Mouse (Mus musculus) heart, embryonic 12.5 days (tissue): ENCODE measurements around the gene 4930452B06Rik. TPM values are rescaled to one million over a fixed set of nuclear protein-coding genes. Genes with fewer than 3 reads are reported as not detected.
"Not testable (repeated sequence)": the region's sequence is repeated elsewhere in the genome, so short reads cannot be mapped to it uniquely, and the experiment has no call there.

Experiments used
- ATAC-seq: fragments of 200-750 bp; cut with Nextera tagmentation; 2 replicates; pipeline ENCODE4 v1.8.0; 2017; ENCODE audit warnings: moderate TSS enrichment, moderate library complexity; ENCODE audit not compliant: insufficient number of reproducible peaks, low FRiP score
- H3K27ac ChIP-seq: fragments of 300-500 bp; sonication (generic); 2 replicates; pipeline ENCODE4 v1.5.1; 2016; ENCODE audit warnings: mild to moderate bottlenecking, moderate library complexity; ENCODE audit not compliant: poor library complexity, severe bottlenecking
- H3K27me3 ChIP-seq: fragments of 300-500 bp; sonication (generic); replicated peaks from 2 replicates; pipeline ENCODE4 v1.6.1; 2016; ENCODE audit warnings: mild to moderate bottlenecking, moderate library complexity
- H3K36me3 ChIP-seq: fragments of 300-500 bp; sonication (generic); 2 replicates; pipeline ENCODE4 v1.6.1; 2016; ENCODE audit warnings: mild to moderate bottlenecking, moderate library complexity
- H3K4me1 ChIP-seq: fragments of 300-500 bp; sonication (generic); replicated peaks from 2 replicates; pipeline ENCODE4 v1.6.1; 2016; ENCODE audit warnings: mild to moderate bottlenecking
- H3K4me2 ChIP-seq: fragments of 300-500 bp; sonication (generic); 2 replicates; pipeline ENCODE4 v1.6.1; 2016; ENCODE audit warnings: mild to moderate bottlenecking, moderate library complexity
- H3K4me3 ChIP-seq: fragments of 300-500 bp; sonication (generic); 2 replicates; pipeline ENCODE4 v1.5.1; 2016; ENCODE audit warnings: mild to moderate bottlenecking
- H3K9ac ChIP-seq: fragments of 300-500 bp; sonication (generic); 2 replicates; pipeline ENCODE4 v1.6.1; 2016; ENCODE audit warnings: mild to moderate bottlenecking, moderate library complexity
- H3K9me3 ChIP-seq: fragments of 300-500 bp; sonication (generic); replicated peaks from 2 replicates; pipeline ENCODE4 v1.6.1; 2016; ENCODE audit warnings: mild to moderate bottlenecking, moderate library complexity
- WGBS: fragments of 180-500 bp; shearing (Covaris S2); methylation state at CpG from one replicate; pipeline ENCODE4 v1.1.7; 2016; 5-methylcytosine and 5-hydroxymethylcytosine counted together
- polyA plus RNA-seq: library from polyadenylated mRNA; unstranded; fragments of >200 nt; fragmentation: Nextera tagmentation; extraction: Ambion mirVana; gene quantifications from 2 replicates; pipeline ENCODE4 v1.2.1, GENCODE M21; 2016

4930452B06Rik gene
- polyA plus RNA-seq, 1 experiment from 2014 or later = 21.4 TPM

- Histone ChIP-seq H3K4me2 (no peak overlapping the region), H3K4me1 (peaks cover 5% of the 10 kb centered on the region; the same call in 1 of the 2 replicates), H3K4me3 (no peak overlapping the region), H3K27me3 (no peaks in the 10 kb centered on the region), H3K9ac (no peak overlapping the region), H3K9me3 (0 out of 2 replicates have a peak, but pooled peaks cover 3% of the 10 kb centered on the region), H3K36me3 (no peaks in the 10 kb centered on the region; the same call in 1 of the 2 replicates), H3K27ac (no peak overlapping the region)
- ATAC-seq = peak; percentile 53; the same call in 1 of the 2 replicates
- whole genome bisulfite sequencing = 29% methylated on average over 6 of the region's 6 CpGs
Observed at GRCm38 (mm10) chr14:8621164-8621563, 44.9 kb downstream of the 4930452B06Rik start.

- Histone ChIP-seq H3K4me1 (peaks cover 5% of the 10 kb centered on the region; the same call in 1 of the 2 replicates), H3K9me3 (0 out of 2 replicates have a peak, but pooled peaks cover 3% of the 10 kb centered on the region), H3K4me3 (no peak overlapping the region), H3K27me3 (no peaks in the 10 kb centered on the region), H3K27ac (no peak overlapping the region), H3K4me2 (no peak overlapping the region), H3K36me3 (no peaks in the 10 kb centered on the region; the same call in 1 of the 2 replicates), H3K9ac (no peak overlapping the region)
- no peak for ATAC-seq
- 66% methylated on average over 5 of the region's 5 CpGs for WGBS
Observed at GRCm38 (mm10) chr14:8620580-8620979, 45.5 kb downstream of the 4930452B06Rik start.

- no peak overlapping the region for H3K27ac ChIP-seq
- H3K4me3 ChIP-seq = no peak overlapping the region
- H3K9ac ChIP-seq = no peak overlapping the region
- 64% methylated on average over 7 of the region's 7 CpGs for WGBS
- no peaks in the 10 kb centered on the region for H3K36me3 ChIP-seq
- H3K4me2 ChIP-seq = no peak overlapping the region
- no peaks in the 10 kb centered on the region for H3K9me3 ChIP-seq
- no peaks in the 10 kb centered on the region for H3K4me1 ChIP-seq
- no peaks in the 10 kb centered on the region for H3K27me3 ChIP-seq
- no peak for ATAC-seq
Observed at GRCm38 (mm10) chr14:8615636-8616035, 50.4 kb downstream of the 4930452B06Rik start.

GRCm38 (mm10) chr14:8614430-8614829 is 51.6 kb downstream of the 4930452B06Rik start:
- not testable (repeated sequence) for H3K4me3 ChIP-seq, H3K27me3 ChIP-seq, H3K9ac ChIP-seq, H3K36me3 ChIP-seq, H3K4me1 ChIP-seq, H3K4me2 ChIP-seq, H3K27ac ChIP-seq, ATAC-seq, H3K9me3 ChIP-seq
- 68% methylated on average over 1 of the region's 1 CpGs for WGBS

- Histone ChIP-seq H3K9me3 (no peaks in the 10 kb centered on the region), H3K4me3 (no peak overlapping the region), H3K9ac (no peak overlapping the region), H3K27me3 (no peaks in the 10 kb centered on the region), H3K4me1 (no peaks in the 10 kb centered on the region), H3K27ac (no peak overlapping the region), H3K4me2 (no peak overlapping the region), H3K36me3 (no peaks in the 10 kb centered on the region)
- no peak for ATAC-seq
Observed at GRCm38 (mm10) chr14:8612080-8612479, 54.0 kb downstream of the 4930452B06Rik start.

GRCm38 (mm10) chr14:8610108-8610507 is 55.9 kb downstream of the 4930452B06Rik start:
- H3K4me1 ChIP-seq = no peaks in the 10 kb centered on the region
- H3K4me2 ChIP-seq = no peak overlapping the region
- no peaks in the 10 kb centered on the region for H3K27me3 ChIP-seq
- no peaks in the 10 kb centered on the region for H3K9me3 ChIP-seq
- H3K27ac ChIP-seq = no peak overlapping the region
- WGBS = 71% methylated on average over 3 of the region's 3 CpGs
- H3K36me3 ChIP-seq = no peaks in the 10 kb centered on the region
- ATAC-seq = no peak
- no peak overlapping the region for H3K9ac ChIP-seq
- H3K4me3 ChIP-seq = no peak overlapping the region

- Histone ChIP-seq H3K9me3 (no peaks in the 10 kb centered on the region), H3K9ac (no peak overlapping the region), H3K4me2 (no peak overlapping the region), H3K36me3 (no peaks in the 10 kb centered on the region), H3K27me3 (no peaks in the 10 kb centered on the region), H3K27ac (no peak overlapping the region), H3K4me1 (no peaks in the 10 kb centered on the region), H3K4me3 (no peak overlapping the region)
- no peak for ATAC-seq
- WGBS = 9% methylated on average over 3 of the region's 3 CpGs
Observed at GRCm38 (mm10) chr14:8608559-8609171, 57.4 kb downstream of the 4930452B06Rik start.

GRCm38 (mm10) chr14:8604898-8605297 is 61.1 kb downstream of the 4930452B06Rik start:
- ATAC-seq = no peak
- H3K4me2 ChIP-seq = no peak overlapping the region
- 77% methylated on average over 2 of the region's 2 CpGs for WGBS
- H3K27me3 ChIP-seq = no peaks in the 10 kb centered on the region
- no peaks in the 10 kb centered on the region for H3K9me3 ChIP-seq
- H3K4me3 ChIP-seq = no peak overlapping the region
- no peak overlapping the region for H3K9ac ChIP-seq
- H3K27ac ChIP-seq = no peak overlapping the region
- no peaks in the 10 kb centered on the region for H3K36me3 ChIP-seq
- H3K4me1 ChIP-seq = no peaks in the 10 kb centered on the region

GRCm38 (mm10) chr14:8585031-8585430 is 81.0 kb downstream of the 4930452B06Rik start:
- H3K4me3 ChIP-seq = no peak overlapping the region
- H3K36me3 ChIP-seq = 0 out of 2 replicates have a peak, but pooled peaks cover 5% of the 10 kb centered on the region
- no peak overlapping the region for H3K9ac ChIP-seq
- no peak overlapping the region for H3K4me2 ChIP-seq
- H3K27me3 ChIP-seq = no peaks in the 10 kb centered on the region
- no peak overlapping the region for H3K27ac ChIP-seq
- no peaks in the 10 kb centered on the region for H3K4me1 ChIP-seq
- 0 out of 2 replicates have a peak, but pooled peaks cover 3% of the 10 kb centered on the region for H3K9me3 ChIP-seq
- 85% methylated on average over 1 of the region's 1 CpGs for WGBS
- ATAC-seq = no peak

- not testable (repeated sequence) for H3K9ac ChIP-seq, ATAC-seq, H3K4me1 ChIP-seq, H3K27me3 ChIP-seq, H3K4me3 ChIP-seq, H3K36me3 ChIP-seq, H3K4me2 ChIP-seq, H3K27ac ChIP-seq
- H3K9me3 ChIP-seq = peaks cover 11% of the 10 kb centered on the region; the same call in 1 of the 2 replicates
- WGBS = 75% methylated on average over 2 of the region's 2 CpGs
Observed at GRCm38 (mm10) chr14:8551006-8551405, 115.0 kb downstream of the 4930452B06Rik start.

- peaks cover 11% of the 10 kb centered on the region; the same call in 1 of the 2 replicates for H3K9me3 ChIP-seq
- peaks cover 9% of the 10 kb centered on the region; the same call in 1 of the 2 replicates for H3K36me3 ChIP-seq
- no peak overlapping the region for H3K27ac ChIP-seq
- no peak overlapping the region for H3K4me3 ChIP-seq
- no peak for ATAC-seq
- no peaks in the 10 kb centered on the region for H3K27me3 ChIP-seq
- H3K4me2 ChIP-seq = no peak overlapping the region
- 0 out of 2 replicates have a peak, but pooled peaks cover 3% of the 10 kb centered on the region for H3K4me1 ChIP-seq
- H3K9ac ChIP-seq = no peak overlapping the region
- WGBS = 32% methylated on average over 4 of the region's 4 CpGs
Observed at GRCm38 (mm10) chr14:8549108-8549507, 116.9 kb downstream of the 4930452B06Rik start.

- no peak for ATAC-seq
Observed at GRCm38 (mm10) chr14:8536024-8536423, 130.0 kb downstream of the 4930452B06Rik start.

More at GRCm38 (mm10) chr14:8536024-8536423, 130.0 kb downstream of the 4930452B06Rik start:
- 86% methylated on average over 3 of the region's 3 CpGs for WGBS
- Histone ChIP-seq H3K36me3 (0 out of 2 replicates have a peak, but pooled peaks cover 4% of the 10 kb centered on the region), H3K9me3 (no peaks in the 10 kb centered on the region), H3K4me2 (no peak overlapping the region), H3K27me3 (no peaks in the 10 kb centered on the region), H3K4me3 (no peak overlapping the region), H3K27ac (no peak overlapping the region), H3K4me1 (no peaks in the 10 kb centered on the region), H3K9ac (no peak overlapping the region)
